Mouse (Mus musculus) kidney, postnatal 0 days (tissue): Measurements from ENCODE around the gene Gpn1. TPM values are rescaled to one million over a fixed set of nuclear protein-coding genes. Genes with fewer than 3 reads are reported as not detected.
A peak's percentile ranks its signal among the peaks of the same experiment; 100 is the strongest.

Source experiments
- ATAC-seq: fragments of 200-750 bp; cut with Nextera tagmentation; replicated peaks from 2 replicates; pipeline ENCODE4 v1.8.0; 2017; ENCODE audit warnings: low read depth, moderate number of reproducible peaks, moderate TSS enrichment, moderate library complexity; ENCODE audit not compliant: low FRiP score
- DNase-seq: peaks from one replicate; pipeline ENCODE4 v3.0.0-alpha.2; 2016; ENCODE audit warnings: low spot score
- H3K27ac ChIP-seq: fragments of 300-500 bp; sonication (generic); 2 replicates; pipeline ENCODE4 v1.5.1; 2014; ENCODE audit warnings: mild to moderate bottlenecking
- H3K27me3 ChIP-seq: fragments of 300-500 bp; sonication (generic); 2 replicates; pipeline ENCODE4 v1.6.1; 2014; ENCODE audit warnings: low read length, mixed read lengths; ENCODE audit not compliant: insufficient read depth
- H3K36me3 ChIP-seq: fragments of 300-500 bp; sonication (generic); 2 replicates; pipeline ENCODE4 v1.6.1; 2014; ENCODE audit warnings: low read length, mixed read lengths; ENCODE audit not compliant: insufficient read depth
- H3K4me1 ChIP-seq: fragments of 300-500 bp; sonication (generic); replicated peaks from 2 replicates; pipeline ENCODE4 v1.6.1; 2014; ENCODE audit warnings: antibody characterized with exemption, low read length, mixed read lengths; ENCODE audit not compliant: insufficient read depth
- H3K4me2 ChIP-seq: fragments of 300-500 bp; sonication (generic); 2 replicates; pipeline ENCODE4 v1.6.1; 2014; ENCODE audit warnings: mild to moderate bottlenecking, low read length, moderate library complexity, mixed read lengths
- H3K4me3 ChIP-seq: fragments of 300-500 bp; sonication (generic); replicated peaks from 2 replicates; pipeline ENCODE4 v1.5.1; 2014; ENCODE audit warnings: low read depth, low read length
- H3K9ac ChIP-seq: fragments of 300-500 bp; sonication (generic); 2 replicates; pipeline ENCODE4 v1.6.1; 2014; ENCODE audit warnings: low read depth, low read length
- H3K9me3 ChIP-seq: fragments of 300-500 bp; sonication (generic); replicated peaks from 2 replicates; pipeline ENCODE4 v1.6.1; 2016; ENCODE audit warnings: low read length, inconsistent platforms, mixed read lengths
- CTCF ChIP-seq: IDR thresholded peaks from 2 replicates; pipeline ENCODE4 v1.5.1; 2016; ENCODE audit warnings: antibody characterized with exemption, low read depth, mild to moderate bottlenecking, moderate library complexity
- WGBS: fragments of 180-500 bp; shearing (Covaris S2); extraction: QIAGEN DNeasy Blood & Tissue Kit; methylation state at CpG from one replicate; pipeline ENCODE4 v1.1.7; 2014; 5-methylcytosine and 5-hydroxymethylcytosine counted together
- polyA plus RNA-seq: library from polyadenylated mRNA; unstranded; fragments of >200 nt; fragmentation: Nextera tagmentation; extraction: Ambion mirVana; gene quantifications from 2 replicates; pipeline ENCODE4 v1.2.1, GENCODE M21; 2015

Gene Gpn1
- polyA plus RNA-seq, 1 experiment from 2014 or later, result 41.2 TPM

- Histone ChIP-seq H3K4me3 (no peak overlapping the region), H3K9me3 (no peaks in the 10 kb centered on the region), H3K4me1 (peaks cover 14% of the 10 kb centered on the region), H3K36me3 (peaks cover 36% of the 10 kb centered on the region), H3K4me2 (no peak overlapping the region), H3K27ac (no peak overlapping the region), H3K9ac (no peak overlapping the region), H3K27me3 (no peaks in the 10 kb centered on the region)
- no peak for ATAC-seq
- no peak for DNase-seq
- TF ChIP-seq CTCF, result peak; percentile 15; the same call in 1 of the 2 replicates
- WGBS, result 52% methylated on average over 2 of the region's 2 CpGs
Observed at GRCm38 (mm10) chr5:31528560-31528959, 34.0 kb downstream of the Gpn1 start.

GRCm38 (mm10) chr5:31535228-31535627, 40.7 kb downstream of the Gpn1 start:
- H3K9me3 ChIP-seq, result no peaks in the 10 kb centered on the region
- H3K4me1 ChIP-seq, result no peaks in the 10 kb centered on the region
- peaks cover 46% of the 10 kb centered on the region for H3K36me3 ChIP-seq
- H3K27me3 ChIP-seq, result no peaks in the 10 kb centered on the region
- TF ChIP-seq CTCF, result no peak
- ATAC-seq (no peak), DNase-seq (no peak)
- no peak overlapping the region for H3K4me3 ChIP-seq
- H3K4me2 ChIP-seq, result no peak overlapping the region
- H3K9ac ChIP-seq, result no peak overlapping the region
- no peak overlapping the region for H3K27ac ChIP-seq
- WGBS, result 87% methylated on average over 2 of the region's 2 CpGs

- H3K9me3 ChIP-seq, result no peaks in the 10 kb centered on the region
- peaks cover 19% of the 10 kb centered on the region; the same call in 1 of the 2 replicates for H3K36me3 ChIP-seq
- no peak overlapping the region for H3K4me2 ChIP-seq
- no peak for TF ChIP-seq CTCF
- H3K4me1 ChIP-seq, result 0 out of 2 replicates have a peak, but pooled peaks cover 3% of the 10 kb centered on the region
- no peak overlapping the region for H3K9ac ChIP-seq
- DNase-seq (no peak), ATAC-seq (no peak)
- WGBS, result 47% methylated on average over 1 of the region's 1 CpGs
- no peaks in the 10 kb centered on the region for H3K27me3 ChIP-seq
- no peak overlapping the region for H3K27ac ChIP-seq
- no peak overlapping the region for H3K4me3 ChIP-seq
Observed at GRCm38 (mm10) chr5:31559401-31559800, 64.9 kb downstream of the Gpn1 start.

- no peak overlapping the region for H3K9ac ChIP-seq
- 98% methylated on average over 2 of the region's 2 CpGs for WGBS
- 0 out of 2 replicates have a peak, but pooled peaks cover 17% of the 10 kb centered on the region for H3K36me3 ChIP-seq
- 0 out of 2 replicates have a peak, but pooled peaks cover 3% of the 10 kb centered on the region for H3K4me1 ChIP-seq
- no peak overlapping the region for H3K27ac ChIP-seq
- DNase-seq, result no peak
- no peak overlapping the region for H3K4me2 ChIP-seq
- TF ChIP-seq CTCF, result no peak
- no peaks in the 10 kb centered on the region for H3K27me3 ChIP-seq
- H3K9me3 ChIP-seq, result no peaks in the 10 kb centered on the region
- H3K4me3 ChIP-seq, result no peak overlapping the region
- no peak for ATAC-seq
Observed at GRCm38 (mm10) chr5:31560352-31560751, 65.8 kb downstream of the Gpn1 start.

GRCm38 (mm10) chr5:31562036-31562666, 67.6 kb downstream of the Gpn1 start:
- Histone ChIP-seq H3K4me2 (no peak overlapping the region), H3K27ac (peak overlapping the region; percentile 60), H3K36me3 (0 out of 2 replicates have a peak, but pooled peaks cover 11% of the 10 kb centered on the region), H3K4me1 (0 out of 2 replicates have a peak, but pooled peaks cover 3% of the 10 kb centered on the region), H3K9me3 (no peaks in the 10 kb centered on the region), H3K4me3 (no peak overlapping the region), H3K9ac (no peak overlapping the region), H3K27me3 (no peaks in the 10 kb centered on the region)
- ATAC-seq, result no peak
- DNase-seq, result peak; percentile 70
- WGBS, result 57% methylated on average over 7 of the region's 7 CpGs
- no peak for TF ChIP-seq CTCF

Other genes with a start within 250 kb of the Gpn1 start
- gene Krtcap3, start 243.1 kb upstream of the Gpn1 start, polyA plus RNA-seq, result 28.0 and 31.9 TPM in 2 replicates
- 17.4 and 20.5 TPM in 2 replicates for gene Ift172, start 203.6 kb upstream of the Gpn1 start, polyA plus RNA-seq
- gene Fndc4, start 198.7 kb upstream of the Gpn1 start, polyA plus RNA-seq, result 26.9 and 27.8 TPM in 2 replicates
- gene Gckr, start 197.3 kb upstream of the Gpn1 start, polyA plus RNA-seq, result 0.09 TPM in 1 of 2 replicates, not detected in the other
- 26.5 and 31.3 TPM in 2 replicates for gene Zfp512, start 42.3 kb upstream of the Gpn1 start, polyA plus RNA-seq
- gene 4930548H24Rik, start 9.0 kb upstream of the Gpn1 start, polyA plus RNA-seq, result not detected in 2 replicates
- 18.6 and 21.7 TPM in 2 replicates for gene Slc4a1ap, start 32.3 kb downstream of the Gpn1 start, polyA plus RNA-seq
- 13.6 and 16.6 TPM in 2 replicates for gene Supt7l, start 33.1 kb downstream of the Gpn1 start, polyA plus RNA-seq
- 369 and 406 TPM in 2 replicates for gene Mrpl33, start 102.2 kb downstream of the Gpn1 start, polyA plus RNA-seq
- gene Rbks, start 202.9 kb downstream of the Gpn1 start, polyA plus RNA-seq, result 11.7 and 12.5 TPM in 2 replicates
- 82.7 and 90.2 TPM in 2 replicates for gene Babam2, start 202.9 kb downstream of the Gpn1 start, polyA plus RNA-seq